Mouse (Mus musculus) 416B (cell line): ENCODE measurements at regions not wholly inside any gene's neighbourhood (a gene's known extent, or its start where the extent isn't known, plus 50 kb on each side); places are given as distances from the start of the nearest gene placed in this dataset.
A peak's percentile ranks its signal among the peaks of the same experiment; 100 is the strongest.

Experiments used
- DNase-seq: peaks from one replicate; pipeline ENCODE4 v3.0.0; 2011; ENCODE audit warnings: low read depth

DNA sequence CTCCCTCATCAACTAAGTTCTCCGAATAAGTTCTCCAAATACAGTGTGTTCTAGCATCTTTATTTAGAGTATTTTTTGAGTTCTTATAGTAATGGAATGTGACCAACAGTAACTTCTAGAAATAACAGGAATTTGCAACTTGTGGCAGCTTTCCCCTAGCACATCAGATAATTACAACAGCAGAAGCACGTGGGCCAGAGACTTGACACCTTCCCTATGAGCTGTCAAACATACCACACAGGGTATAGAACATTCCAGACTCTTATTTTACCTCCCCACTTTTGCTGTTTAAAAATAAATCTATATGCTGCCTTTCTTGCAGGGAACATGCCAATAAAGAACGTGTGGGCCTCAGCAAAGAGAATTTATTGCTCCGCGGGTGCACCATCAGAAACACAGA, 77.4 kb upstream of the Commd8 start:
- DNase-seq = no peak

GRCm38 (mm10) chr5:72244134-72244533, 76.1 kb upstream of the Commd8 start:
- DNase-seq = no peak

DNA sequence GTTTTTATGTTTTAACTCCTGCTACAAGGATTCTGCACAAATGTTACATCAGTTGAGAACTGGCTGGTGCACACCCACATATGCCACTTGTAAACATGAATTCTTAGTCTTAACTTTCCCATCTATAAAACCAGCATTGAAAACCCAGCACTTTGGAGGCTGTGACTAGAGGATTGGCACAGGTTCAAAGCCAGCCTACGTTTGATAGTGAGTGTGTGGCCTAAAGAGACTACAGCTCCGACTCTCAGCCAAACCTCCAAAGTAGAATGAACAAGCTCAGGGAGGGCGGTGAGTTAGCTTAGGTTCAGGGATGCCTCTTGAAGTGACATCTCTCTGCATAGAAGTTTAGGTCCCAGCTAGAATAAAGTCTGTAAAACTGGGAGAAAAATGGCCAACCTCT, 75.0 kb upstream of the Commd8 start:
- no peak for DNase-seq

DNA sequence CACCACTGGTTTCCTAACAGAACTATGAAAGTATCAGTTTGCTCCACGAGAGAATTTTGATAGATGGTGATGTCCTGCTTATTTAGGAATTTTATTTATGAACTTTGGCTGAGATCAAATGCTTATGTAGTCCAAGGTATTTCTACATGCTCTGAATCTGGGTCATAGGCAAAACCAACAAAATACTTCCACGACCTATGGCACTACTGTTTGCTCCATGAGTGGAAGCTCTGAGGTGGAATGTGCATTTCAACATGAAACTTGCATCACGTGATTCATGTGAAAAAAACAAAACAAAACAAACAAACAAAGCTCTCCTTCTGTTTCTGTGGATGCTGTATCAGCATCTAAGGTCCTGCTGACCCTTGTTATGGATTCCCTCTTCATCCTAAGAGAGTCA, 73.5 kb upstream of the Commd8 start:
- DNase-seq = no peak

GRCm38 (mm10) chr5:72240271-72240670, 72.3 kb upstream of the Commd8 start:
- no peak for DNase-seq

GRCm38 (mm10) chr5:72227002-72227401, 59.0 kb upstream of the Commd8 start:
- no peak for DNase-seq

GRCm38 (mm10) chr5:72225576-72226298, 57.7 kb upstream of the Commd8 start:
- DNase-seq = no peak

DNA sequence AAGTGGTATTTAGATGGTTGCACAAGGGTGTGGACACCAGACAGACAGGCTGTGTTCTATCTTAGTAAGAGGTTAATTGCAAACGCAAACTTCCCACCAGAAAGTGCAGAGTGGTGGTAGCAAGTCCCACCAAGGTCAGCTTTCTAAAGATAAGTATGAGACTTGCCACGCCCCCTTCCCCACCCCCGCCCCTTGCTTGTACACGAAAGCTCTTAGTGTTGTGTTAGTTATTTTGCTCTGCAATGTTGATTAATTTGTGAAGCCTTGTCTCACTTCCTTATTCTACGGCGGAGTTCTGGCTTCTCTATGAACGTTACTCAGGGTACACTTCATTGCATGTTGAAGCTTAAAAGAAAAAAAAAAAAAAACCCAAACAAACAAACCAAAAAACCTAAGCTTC, 57.1 kb upstream of the Commd8 start:
- DNase-seq = no peak

DNA sequence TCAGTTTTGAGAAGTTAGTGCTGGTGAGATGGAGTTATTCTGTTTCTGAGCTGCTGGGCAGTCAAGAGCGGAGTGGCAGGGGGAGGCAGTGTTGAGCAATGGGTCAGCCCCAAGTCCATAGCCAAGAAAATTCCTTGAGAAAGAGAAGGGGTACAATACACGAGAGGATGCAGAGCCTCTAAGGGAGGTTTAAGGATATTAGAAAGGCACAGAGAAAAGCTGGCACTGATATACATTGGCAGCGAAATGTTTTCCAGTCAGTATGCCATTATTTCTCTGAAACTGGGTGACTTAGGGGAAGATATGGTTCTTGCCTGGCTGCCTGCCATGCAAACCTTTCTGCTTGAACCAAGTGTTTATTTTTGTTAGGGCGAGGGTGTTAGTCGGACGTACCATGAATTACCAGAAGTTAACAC, 56.6 kb upstream of the Commd8 start:
- DNase-seq = no peak

DNA sequence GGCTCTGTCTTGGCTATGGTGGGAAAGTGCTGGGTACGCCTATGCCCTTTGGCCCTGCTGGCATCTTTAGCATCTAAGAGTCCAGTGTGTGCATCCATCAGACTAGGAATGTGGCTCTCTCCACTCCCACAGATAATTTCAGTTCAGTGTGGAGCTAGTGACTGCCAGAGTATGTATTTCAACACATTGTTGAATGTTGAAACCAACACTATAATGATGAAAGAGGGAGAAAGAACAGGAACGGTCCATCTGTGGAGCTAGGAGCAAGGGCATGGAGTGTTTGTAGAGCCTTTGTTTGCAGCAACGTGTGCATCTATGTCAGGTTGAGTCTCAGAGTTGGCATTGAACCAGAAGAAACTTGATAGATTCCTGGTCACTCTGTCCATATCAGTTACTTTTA, 54.9 kb upstream of the Commd8 start:
- peak; percentile 17 for DNase-seq

DNA sequence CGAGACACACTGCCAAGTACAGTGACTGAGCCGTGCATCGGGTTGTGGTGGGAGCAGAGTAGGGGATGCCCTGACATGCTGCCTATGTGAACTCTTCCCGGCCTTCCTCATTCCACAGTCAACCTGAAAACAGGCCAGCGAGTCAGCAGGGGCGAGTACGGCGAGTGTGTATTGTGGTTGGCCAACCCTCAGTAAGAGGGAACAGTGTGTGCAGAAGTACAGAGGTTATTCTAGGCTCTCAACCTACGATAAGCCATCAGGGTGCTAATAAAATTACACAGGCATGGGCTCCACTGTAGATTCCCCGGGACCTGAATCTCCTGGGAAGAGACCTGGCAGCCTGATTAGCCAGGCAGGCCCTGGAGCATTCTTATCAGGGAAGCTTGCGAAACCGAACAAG, 51.7 kb upstream of the Commd8 start:
- no peak for DNase-seq

- no peak for DNase-seq
Observed at GRCm38 (mm10) chr5:72219248-72219647, 51.3 kb upstream of the Commd8 start.
